Mouse (Mus musculus): ENCODE data around the gene Zfp651. TPM values are rescaled to one million over a fixed set of nuclear protein-coding genes. Genes with fewer than 3 reads are reported as not detected.

Gene Zfp651
- 4.0 and 4.8 TPM in 2 replicates for polyA plus RNA-seq (2015; fragmentation: Nextera tagmentation; extraction: Ambion mirVana)

- Histone ChIP-seq H3K4me3 (ENCODE audit: low read length) (peak within 1 kb of the TSS; percentile 81), H3K27ac (ENCODE audit: low read length) (peak within 1 kb of the TSS; percentile 92), H3K9ac (ENCODE audit: low read depth, low read length) (peak within 1 kb of the TSS; percentile 92), H3K36me3 (ENCODE audit: control insufficient read depth, insufficient read depth, low read length) (peaks cover 9% of the 10 kb centered on the region), H3K27me3 (replicated peaks; ENCODE audit: control insufficient read depth, insufficient read depth, low read length) (no peaks in the 10 kb centered on the region), H3K4me2 (ENCODE audit: low read depth, low read length) (peak within 1 kb of the TSS; percentile 97), H3K9me3 (ENCODE audit: control insufficient read depth, low read length) (no peaks in the 10 kb centered on the region), H3K4me1 (ENCODE audit: control insufficient read depth, insufficient read depth, low read length) (peaks cover 31% of the 10 kb centered on the region)
- under 1% methylated on average over 79 of the region's 97 CpGs for WGBS
- ATAC-seq = peak; percentile 81
Observed at GRCm38 (mm10) chr9:121759091-121760081, at the start of gene Zfp651. Zfp651 (plus strand) TSS chr9:121759330.

GRCm38 (mm10) chr9:121709898-121710583 lies 49.1 kb upstream of the Zfp651 start, which contains the start of gene Ss18l2:
Ss18l2 (plus strand) TSS chr9:121710329.
- Histone ChIP-seq H3K36me3 (ENCODE audit: control insufficient read depth, insufficient read depth, low read length) (no peaks in the 10 kb centered on the region), H3K27ac (ENCODE audit: low read length) (peak within 1 kb of the TSS; percentile 93), H3K27me3 (replicated peaks; ENCODE audit: control insufficient read depth, insufficient read depth, low read length) (no peaks in the 10 kb centered on the region), H3K4me1 (ENCODE audit: control insufficient read depth, insufficient read depth, low read length) (peaks cover 15% of the 10 kb centered on the region), H3K4me3 (ENCODE audit: low read length) (peak within 1 kb of the TSS; percentile 73), H3K4me2 (ENCODE audit: low read depth, low read length) (peak within 1 kb of the TSS; percentile 79), H3K9me3 (ENCODE audit: control insufficient read depth, low read length) (no peaks in the 10 kb centered on the region), H3K9ac (ENCODE audit: low read depth, low read length) (peak within 1 kb of the TSS; percentile 87)
- peak; percentile 95 for ATAC-seq
- WGBS = 5% methylated on average over 37 of the region's 37 CpGs

GRCm38 (mm10) chr9:121710584-121710975 lies 48.5 kb upstream of the Zfp651 start:
- H3K27me3 ChIP-seq (replicated peaks; ENCODE audit: control insufficient read depth, insufficient read depth, low read length) = no peaks in the 10 kb centered on the region
- no peaks in the 10 kb centered on the region for H3K36me3 ChIP-seq (ENCODE audit: control insufficient read depth, insufficient read depth, low read length)
- H3K27ac ChIP-seq (ENCODE audit: low read length) = peak overlapping the region; percentile 93
- H3K4me1 ChIP-seq (ENCODE audit: control insufficient read depth, insufficient read depth, low read length) = peaks cover 10% of the 10 kb centered on the region
- ATAC-seq = peak; percentile 54
- peak overlapping the region; percentile 87 for H3K9ac ChIP-seq (ENCODE audit: low read depth, low read length)
- under 1% methylated on average over 18 of the region's 18 CpGs for WGBS
- H3K9me3 ChIP-seq (ENCODE audit: control insufficient read depth, low read length) = no peaks in the 10 kb centered on the region
- peak overlapping the region; percentile 79 for H3K4me2 ChIP-seq (ENCODE audit: low read depth, low read length)
- peak overlapping the region; percentile 73 for H3K4me3 ChIP-seq (ENCODE audit: low read length)

GRCm38 (mm10) chr9:121717048-121717447 lies 42.1 kb upstream of the Zfp651 start:
- WGBS = 87% methylated on average over 2 of the region's 2 CpGs
- no peak for ATAC-seq
- no peak overlapping the region for H3K4me2 ChIP-seq (ENCODE audit: low read depth, low read length)

GRCm38 (mm10) chr9:121718070-121718705 lies 40.9 kb upstream of the Zfp651 start:
- H3K9ac ChIP-seq (ENCODE audit: low read depth, low read length) = peak overlapping the region; percentile 68
- no peaks in the 10 kb centered on the region for H3K36me3 ChIP-seq (ENCODE audit: control insufficient read depth, insufficient read depth, low read length)
- peaks cover 3% of the 10 kb centered on the region; the same call in 1 of the 2 replicates for H3K4me1 ChIP-seq (ENCODE audit: control insufficient read depth, insufficient read depth, low read length)
- H3K27ac ChIP-seq (ENCODE audit: low read length) = peak overlapping the region; percentile 94
- peak overlapping the region; percentile 61 for H3K4me2 ChIP-seq (ENCODE audit: low read depth, low read length)
- H3K9me3 ChIP-seq (ENCODE audit: control insufficient read depth, low read length) = no peaks in the 10 kb centered on the region
- WGBS = 64% methylated on average over 15 of the region's 15 CpGs
- ATAC-seq = peak; percentile 8
- peak overlapping the region; percentile 94 for H3K4me3 ChIP-seq (ENCODE audit: low read length)
- no peaks in the 10 kb centered on the region for H3K27me3 ChIP-seq (replicated peaks; ENCODE audit: control insufficient read depth, insufficient read depth, low read length)

More at GRCm38 (mm10) chr9:121717048-121717447, 42.1 kb upstream of the Zfp651 start:
- no peaks in the 10 kb centered on the region for H3K27me3 ChIP-seq (replicated peaks; ENCODE audit: control insufficient read depth, insufficient read depth, low read length)
- no peaks in the 10 kb centered on the region for H3K9me3 ChIP-seq (ENCODE audit: control insufficient read depth, low read length)
- H3K9ac ChIP-seq (ENCODE audit: low read depth, low read length) = no peak overlapping the region
- H3K4me3 ChIP-seq (ENCODE audit: low read length) = no peak overlapping the region
- H3K36me3 ChIP-seq (ENCODE audit: control insufficient read depth, insufficient read depth, low read length) = no peaks in the 10 kb centered on the region
- H3K4me1 ChIP-seq (ENCODE audit: control insufficient read depth, insufficient read depth, low read length) = peaks cover 3% of the 10 kb centered on the region; the same call in 1 of the 2 replicates
- H3K27ac ChIP-seq (ENCODE audit: low read length) = no peak overlapping the region

GRCm38 (mm10) chr9:121718792-121719318 lies 40.3 kb upstream of the Zfp651 start, which contains the start of gene Nktr:
Nktr (plus strand) TSS chr9:121719169.
- Histone ChIP-seq H3K9me3 (ENCODE audit: control insufficient read depth, low read length) (no peaks in the 10 kb centered on the region), H3K4me3 (ENCODE audit: low read length) (peak within 1 kb of the TSS; percentile 94), H3K36me3 (ENCODE audit: control insufficient read depth, insufficient read depth, low read length) (no peaks in the 10 kb centered on the region), H3K27ac (ENCODE audit: low read length) (peak within 1 kb of the TSS; percentile 98), H3K4me2 (ENCODE audit: low read depth, low read length) (peak within 1 kb of the TSS; percentile 94), H3K4me1 (ENCODE audit: control insufficient read depth, insufficient read depth, low read length) (peaks cover 3% of the 10 kb centered on the region; the same call in 1 of the 2 replicates), H3K9ac (ENCODE audit: low read depth, low read length) (peak within 1 kb of the TSS; percentile 98), H3K27me3 (replicated peaks; ENCODE audit: control insufficient read depth, insufficient read depth, low read length) (no peaks in the 10 kb centered on the region)
- peak; percentile 99 for ATAC-seq
- under 1% methylated on average over 60 of the region's 61 CpGs for WGBS

- Histone ChIP-seq H3K9me3 (ENCODE audit: control insufficient read depth, low read length) (no peaks in the 10 kb centered on the region), H3K27me3 (replicated peaks; ENCODE audit: control insufficient read depth, insufficient read depth, low read length) (no peaks in the 10 kb centered on the region), H3K36me3 (ENCODE audit: control insufficient read depth, insufficient read depth, low read length) (no peaks in the 10 kb centered on the region), H3K4me1 (ENCODE audit: control insufficient read depth, insufficient read depth, low read length) (peaks cover 3% of the 10 kb centered on the region; the same call in 1 of the 2 replicates), H3K4me3 (ENCODE audit: low read length) (peak overlapping the region; percentile 94), H3K4me2 (ENCODE audit: low read depth, low read length) (peak overlapping the region; percentile 94), H3K27ac (ENCODE audit: low read length) (peak overlapping the region; percentile 98), H3K9ac (ENCODE audit: low read depth, low read length) (peak overlapping the region; percentile 98)
- WGBS = under 1% methylated on average over 60 of the region's 87 CpGs
- ATAC-seq = peak; percentile 58
Observed at GRCm38 (mm10) chr9:121719347-121720331, 39.5 kb upstream of the Zfp651 start.

GRCm38 (mm10) chr9:121740490-121740889 lies 18.6 kb upstream of the Zfp651 start:
- Histone ChIP-seq H3K4me2 (ENCODE audit: low read depth, low read length) (no peak overlapping the region), H3K27me3 (replicated peaks; ENCODE audit: control insufficient read depth, insufficient read depth, low read length) (no peaks in the 10 kb centered on the region), H3K4me3 (ENCODE audit: low read length) (no peak overlapping the region), H3K4me1 (ENCODE audit: control insufficient read depth, insufficient read depth, low read length) (no peaks in the 10 kb centered on the region), H3K27ac (ENCODE audit: low read length) (no peak overlapping the region), H3K36me3 (ENCODE audit: control insufficient read depth, insufficient read depth, low read length) (peaks cover 7% of the 10 kb centered on the region), H3K9me3 (ENCODE audit: control insufficient read depth, low read length) (no peaks in the 10 kb centered on the region), H3K9ac (ENCODE audit: low read depth, low read length) (no peak overlapping the region)
- ATAC-seq = no peak
- 85% methylated on average over 6 of the region's 6 CpGs for WGBS
